Mouse (Mus musculus) limb, embryonic 15.5 days (tissue): ENCODE measurements around the gene Abca12. TPM values are rescaled to one million over a fixed set of nuclear protein-coding genes. Genes with fewer than 3 reads are reported as not detected.

Experiments used
- ATAC-seq: fragments of 200-750 bp; cut with Nextera tagmentation; 2 replicates; pipeline ENCODE4 v1.8.0; 2017; ENCODE audit warnings: low read depth, moderate TSS enrichment; ENCODE audit not compliant: insufficient number of reproducible peaks, low FRiP score, low TSS enrichment
- H3K27ac ChIP-seq: fragments of 300-500 bp; sonication (generic); 2 replicates; pipeline ENCODE4 v1.5.1; 2015; ENCODE audit warnings: moderate library complexity, mild to moderate bottlenecking, inconsistent platforms
- H3K27me3 ChIP-seq: fragments of 300-500 bp; sonication (generic); 2 replicates; pipeline ENCODE4 v1.6.1; 2015; ENCODE audit warnings: inconsistent platforms
- H3K36me3 ChIP-seq: fragments of 300-500 bp; sonication (generic); 2 replicates; pipeline ENCODE4 v1.6.1; 2015; ENCODE audit warnings: inconsistent platforms
- H3K4me1 ChIP-seq: fragments of 300-500 bp; sonication (generic); 2 replicates; pipeline ENCODE4 v1.6.1; 2015; ENCODE audit warnings: inconsistent platforms
- H3K4me2 ChIP-seq: fragments of 300-500 bp; sonication (generic); 2 replicates; pipeline ENCODE4 v1.6.1; 2015; ENCODE audit warnings: mild to moderate bottlenecking, inconsistent platforms
- H3K4me3 ChIP-seq: fragments of 300-500 bp; sonication (generic); 2 replicates; pipeline ENCODE4 v1.5.1; 2015; ENCODE audit warnings: mild to moderate bottlenecking, inconsistent platforms
- H3K9ac ChIP-seq: fragments of 300-500 bp; sonication (generic); 2 replicates; pipeline ENCODE4 v1.6.1; 2015; ENCODE audit warnings: inconsistent platforms
- H3K9me3 ChIP-seq: fragments of 300-500 bp; sonication (generic); 2 replicates; pipeline ENCODE4 v1.6.1; 2016; ENCODE audit warnings: inconsistent platforms
- WGBS: fragments of 180-500 bp; shearing (Covaris S2); methylation state at CpG from one replicate; pipeline ENCODE4 v1.1.7; 2015; 5-methylcytosine and 5-hydroxymethylcytosine counted together
- polyA plus RNA-seq: library from polyadenylated mRNA; unstranded; fragments of >200 nt; fragmentation: Nextera tagmentation; extraction: Ambion mirVana; gene quantifications from 2 replicates; pipeline ENCODE4 v1.2.1, GENCODE M21; 2015

Gene Abca12
- polyA plus RNA-seq, 1 experiment from 2014 or later: 7.7 TPM

- Histone ChIP-seq H3K4me3 (no peak overlapping the region), H3K4me2 (no peak overlapping the region), H3K36me3 (no peaks in the 10 kb centered on the region), H3K4me1 (no peaks in the 10 kb centered on the region), H3K9ac (no peak overlapping the region), H3K27ac (no peak overlapping the region), H3K27me3 (no peaks in the 10 kb centered on the region), H3K9me3 (no peaks in the 10 kb centered on the region)
- no peak for ATAC-seq
- WGBS: 93% methylated on average over 7 of the region's 7 CpGs
These were observed 151.2 kb downstream of the Abca12 start for GRCm38 (mm10) chr1:71263532-71263931.

GRCm38 (mm10) chr1:71244647-71245046, 170.1 kb downstream of the Abca12 start:
- H3K36me3 ChIP-seq: no peaks in the 10 kb centered on the region
- no peak overlapping the region for H3K4me2 ChIP-seq
- no peak for ATAC-seq
- H3K4me1 ChIP-seq: no peaks in the 10 kb centered on the region
- H3K4me3 ChIP-seq: no peak overlapping the region
- no peaks in the 10 kb centered on the region for H3K27me3 ChIP-seq
- H3K9me3 ChIP-seq: no peaks in the 10 kb centered on the region
- H3K9ac ChIP-seq: no peak overlapping the region
- H3K27ac ChIP-seq: no peak overlapping the region
- 42% methylated on average over 3 of the region's 3 CpGs for WGBS

GRCm38 (mm10) chr1:71241396-71241795, 173.3 kb downstream of the Abca12 start:
- no peaks in the 10 kb centered on the region for H3K27me3 ChIP-seq
- no peaks in the 10 kb centered on the region for H3K4me1 ChIP-seq
- H3K4me2 ChIP-seq: no peak overlapping the region
- 73% methylated on average over 1 of the region's 1 CpGs for WGBS
- no peak overlapping the region for H3K27ac ChIP-seq
- H3K4me3 ChIP-seq: no peak overlapping the region
- no peak overlapping the region for H3K9ac ChIP-seq
- H3K36me3 ChIP-seq: no peaks in the 10 kb centered on the region
- ATAC-seq: no peak
- H3K9me3 ChIP-seq: no peaks in the 10 kb centered on the region

GRCm38 (mm10) chr1:71239586-71239985, 175.1 kb downstream of the Abca12 start:
- no peaks in the 10 kb centered on the region for H3K4me1 ChIP-seq
- H3K9me3 ChIP-seq: no peaks in the 10 kb centered on the region
- ATAC-seq: no peak
- no peak overlapping the region for H3K4me3 ChIP-seq
- H3K27ac ChIP-seq: no peak overlapping the region
- H3K27me3 ChIP-seq: no peaks in the 10 kb centered on the region
- WGBS: 85% methylated on average over 4 of the region's 4 CpGs
- no peaks in the 10 kb centered on the region for H3K36me3 ChIP-seq
- H3K9ac ChIP-seq: no peak overlapping the region
- H3K4me2 ChIP-seq: no peak overlapping the region

- 94% methylated on average over 3 of the region's 3 CpGs for WGBS
- Histone ChIP-seq H3K36me3 (no peaks in the 10 kb centered on the region), H3K27me3 (no peaks in the 10 kb centered on the region), H3K9ac (no peak overlapping the region), H3K9me3 (no peaks in the 10 kb centered on the region), H3K4me3 (no peak overlapping the region), H3K4me2 (no peak overlapping the region), H3K27ac (no peak overlapping the region), H3K4me1 (no peaks in the 10 kb centered on the region)
- ATAC-seq: no peak
These were observed 179.4 kb downstream of the Abca12 start for GRCm38 (mm10) chr1:71235335-71235734.

- WGBS: 82% methylated on average over 2 of the region's 2 CpGs
- Histone ChIP-seq H3K36me3 (no peaks in the 10 kb centered on the region), H3K27ac (no peak overlapping the region), H3K27me3 (no peaks in the 10 kb centered on the region), H3K4me1 (no peaks in the 10 kb centered on the region), H3K4me2 (no peak overlapping the region), H3K4me3 (no peak overlapping the region), H3K9ac (no peak overlapping the region), H3K9me3 (no peaks in the 10 kb centered on the region)
- ATAC-seq: no peak
These were observed 183.5 kb downstream of the Abca12 start for GRCm38 (mm10) chr1:71231211-71231610.

GRCm38 (mm10) chr1:71203581-71203980, 211.1 kb downstream of the Abca12 start:
- H3K9me3 ChIP-seq: no peaks in the 10 kb centered on the region
- no peaks in the 10 kb centered on the region for H3K36me3 ChIP-seq
- H3K4me3 ChIP-seq: no peak overlapping the region
- no peak overlapping the region for H3K4me2 ChIP-seq
- H3K9ac ChIP-seq: no peak overlapping the region
- H3K27ac ChIP-seq: no peak overlapping the region
- no peak for ATAC-seq
- 62% methylated on average over 4 of the region's 4 CpGs for WGBS
- H3K4me1 ChIP-seq: no peaks in the 10 kb centered on the region
- no peaks in the 10 kb centered on the region for H3K27me3 ChIP-seq

- Histone ChIP-seq H3K27me3 (no peaks in the 10 kb centered on the region), H3K27ac (no peak overlapping the region), H3K4me1 (no peaks in the 10 kb centered on the region), H3K4me2 (no peak overlapping the region), H3K9me3 (no peaks in the 10 kb centered on the region), H3K9ac (no peak overlapping the region), H3K4me3 (no peak overlapping the region), H3K36me3 (no peaks in the 10 kb centered on the region)
- WGBS: 88% methylated on average over 6 of the region's 6 CpGs
- no peak for ATAC-seq
These were observed 218.5 kb downstream of the Abca12 start for GRCm38 (mm10) chr1:71196191-71196590.

GRCm38 (mm10) chr1:71195333-71195732, 219.4 kb downstream of the Abca12 start:
- Histone ChIP-seq H3K36me3 (no peaks in the 10 kb centered on the region), H3K4me2 (no peak overlapping the region), H3K4me1 (no peaks in the 10 kb centered on the region), H3K4me3 (no peak overlapping the region), H3K27me3 (no peaks in the 10 kb centered on the region), H3K9ac (no peak overlapping the region), H3K27ac (no peak overlapping the region), H3K9me3 (no peaks in the 10 kb centered on the region)
- no peak for ATAC-seq
- 80% methylated on average over 4 of the region's 4 CpGs for WGBS

GRCm38 (mm10) chr1:71193931-71194330, 220.8 kb downstream of the Abca12 start:
- Histone ChIP-seq H3K36me3 (no peaks in the 10 kb centered on the region), H3K27ac (no peak overlapping the region), H3K4me2 (no peak overlapping the region), H3K9me3 (no peaks in the 10 kb centered on the region), H3K27me3 (no peaks in the 10 kb centered on the region), H3K4me1 (no peaks in the 10 kb centered on the region), H3K9ac (no peak overlapping the region), H3K4me3 (no peak overlapping the region)
- WGBS: 81% methylated on average over 1 of the region's 1 CpGs
- no peak for ATAC-seq

Other genes with a start within 250 kb of the Abca12 start
- 56.6 and 62.2 TPM in 2 replicates for gene Atic, start 142.2 kb upstream of the Abca12 start, polyA plus RNA-seq
- gene Fn1, start 238.3 kb upstream of the Abca12 start, polyA plus RNA-seq: 183 and 197 TPM in 2 replicates